Mouse (Mus musculus): Measurements from ENCODE around the gene Gnpnat1.
"Not testable (repeated sequence)": the region's sequence is repeated elsewhere in the genome, so short reads cannot be mapped to it uniquely, and the experiment has no call there.

Gnpnat1 gene

DNA sequence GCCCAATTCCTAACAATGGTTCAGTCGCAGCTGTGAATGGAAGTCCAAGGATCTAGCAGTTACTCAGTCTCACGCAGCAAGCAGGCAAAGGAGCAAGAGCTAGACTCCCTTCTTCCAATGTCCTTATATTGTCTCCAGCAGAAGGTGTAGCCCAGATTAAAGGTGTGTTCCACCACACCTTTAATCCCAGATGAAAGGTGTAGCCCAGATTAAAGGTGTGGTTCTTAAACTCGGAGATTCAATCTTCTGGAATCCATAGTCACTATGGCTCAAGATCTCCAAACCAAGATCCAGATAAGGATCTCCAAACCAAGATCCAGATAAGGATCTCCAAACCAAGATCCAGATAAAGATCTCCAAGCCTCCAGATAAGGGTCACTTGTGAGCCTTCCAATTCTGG lies at the start of gene Gnpnat1:
Gnpnat1 (minus strand) TSS at position 101 of the 400 bp plus-strand sequence.
- POLR2A ChIA-PET = interaction anchor here in 1 of 4 experiments (0.6 kb wide), 1 partner anchor 19 kb away, joined by 3 read pairs; no protein-coding TSS in a partner anchor
- CTCF ChIA-PET = not testable (repeated sequence)

DNA sequence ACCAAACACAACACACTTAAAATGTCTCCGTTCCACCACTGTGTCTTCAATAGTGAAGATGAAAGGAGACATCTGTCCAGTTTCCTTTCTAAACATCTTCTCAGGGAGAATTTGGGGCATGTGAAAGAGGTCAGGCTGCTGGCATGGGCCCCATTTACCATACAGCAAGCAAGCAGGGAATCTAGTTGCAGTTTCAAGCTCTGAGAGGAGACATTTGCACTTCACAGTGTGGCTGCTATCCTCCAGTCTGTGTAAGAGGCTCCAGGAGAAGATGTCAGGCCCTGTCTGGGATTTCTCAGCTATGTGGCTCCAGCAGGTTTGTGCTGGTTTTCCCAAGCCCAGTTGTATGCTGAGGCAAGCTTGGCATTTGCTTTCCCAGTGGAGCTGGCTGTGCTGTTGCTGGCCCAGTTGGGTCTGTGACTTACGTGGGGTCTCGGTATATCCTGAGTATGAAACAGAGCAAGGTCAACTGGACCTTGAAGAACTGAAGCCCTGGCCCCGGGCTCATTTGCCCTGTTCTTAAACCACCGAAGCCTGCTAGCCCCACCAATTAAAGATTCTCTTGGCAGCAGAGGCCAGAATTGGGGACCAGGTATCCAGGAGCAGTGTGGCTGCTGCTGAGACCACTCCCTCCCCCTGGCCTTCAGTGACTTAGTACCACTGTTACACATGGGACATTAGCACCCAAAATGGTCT lies 49.0 kb upstream of the Gnpnat1 start:
- POLR2A ChIA-PET = interaction anchor here (0.6 to 4.7 kb wide), 20 partner anchors 7 to 148 kb away, joined by 3 to 32 read pairs (median 5); no protein-coding TSS in a partner anchor
- CTCF ChIA-PET = interaction anchor here in 2 of 4 experiments (0.6 to 1.3 kb wide), 4 partner anchors 9 to 212 kb away, joined by 3 to 4 read pairs (median 3); no protein-coding TSS in a partner anchor

DNA sequence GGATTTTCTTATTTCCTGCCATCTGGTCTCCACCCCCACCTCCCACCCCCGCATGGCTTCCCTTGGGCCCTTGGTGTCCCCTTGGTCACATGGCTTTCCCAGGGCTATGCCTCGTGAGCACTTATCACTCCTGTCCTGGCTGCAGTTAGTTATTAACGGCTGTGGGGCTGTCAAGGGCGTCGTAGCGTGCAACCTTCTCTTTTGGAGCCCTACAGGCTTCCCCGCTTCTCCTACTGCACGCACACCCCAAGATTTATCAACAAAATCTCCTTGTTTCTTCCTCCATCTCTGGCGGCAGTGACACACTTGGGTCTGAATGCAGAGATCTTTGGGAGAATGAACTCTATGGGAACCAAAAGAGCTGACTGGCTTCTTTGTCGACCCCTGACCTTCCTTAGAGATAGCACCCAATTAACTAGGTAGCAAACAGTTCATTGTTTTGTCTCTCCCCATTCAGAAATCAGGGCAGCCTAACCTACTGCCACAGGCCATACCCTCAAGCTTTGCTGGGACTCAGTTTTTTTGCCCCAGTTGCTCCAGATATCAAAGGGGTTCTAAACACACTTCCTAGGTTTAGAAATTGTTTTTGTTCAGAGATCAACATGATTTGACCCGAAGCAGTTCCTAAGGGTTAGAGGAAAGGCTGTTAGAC lies 48.3 kb upstream of the Gnpnat1 start:
- ChIA-PET CTCF (interaction anchor here in 2 of 4 experiments (0.6 to 1.3 kb wide), 3 partner anchors 8 to 109 kb away, joined by 3 to 4 read pairs (median 3); no protein-coding TSS in a partner anchor), POLR2A (interaction anchor here (0.6 to 5.0 kb wide), 19 partner anchors 7 to 87 kb away, joined by 3 to 32 read pairs (median 6); no protein-coding TSS in a partner anchor)

DNA sequence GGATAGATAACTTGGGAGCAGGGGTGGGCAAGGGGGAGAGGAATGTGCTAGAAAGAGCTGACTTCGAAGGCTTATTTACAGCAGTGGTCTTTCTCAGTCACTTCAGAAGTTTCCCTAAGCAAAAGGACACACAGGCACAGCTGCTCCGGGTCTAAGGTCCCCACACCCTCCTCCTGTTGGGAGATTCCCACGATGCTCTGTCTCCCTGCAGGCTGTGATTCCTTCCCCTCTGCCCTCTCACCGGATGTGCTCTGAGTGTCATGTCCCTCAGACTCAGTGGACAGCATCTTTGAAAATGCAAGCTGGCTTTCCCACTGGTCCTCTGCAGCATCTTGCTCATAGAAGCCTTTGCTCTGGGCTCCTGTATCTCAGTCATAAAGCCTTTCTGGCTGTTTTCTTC lies 47.4 kb upstream of the Gnpnat1 start:
- ChIA-PET CTCF (no interaction called here), POLR2A (interaction anchor here in 3 of 4 experiments (0.6 to 5.0 kb wide), 8 partner anchors 12 to 206 kb away, joined by 3 to 27 read pairs (median 4); partner anchors contain the start of gene Ddhd1 (in 1 of the 3))

DNA sequence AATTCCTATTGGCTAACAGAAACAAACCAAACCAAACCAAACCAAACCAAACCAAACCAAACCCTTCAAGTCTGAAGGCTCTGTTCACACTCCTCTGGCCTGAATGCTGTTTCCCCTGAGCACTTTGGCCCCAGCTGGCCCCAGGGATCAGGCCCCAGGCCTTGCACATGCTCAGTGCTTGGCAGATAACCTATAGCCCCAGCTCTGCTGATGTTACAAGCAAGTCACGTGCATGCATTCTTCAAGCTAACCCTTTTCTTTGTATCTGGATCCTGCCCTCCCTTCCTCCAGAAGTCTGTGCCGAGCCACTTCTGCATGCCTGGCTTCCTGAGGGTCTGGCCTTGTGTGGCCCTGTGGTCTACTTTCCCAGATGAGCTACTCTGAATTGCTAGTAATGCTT lies 46.4 kb upstream of the Gnpnat1 start:
- POLR2A ChIA-PET = interaction anchor here in 2 of 4 experiments (0.7 to 5.0 kb wide), 9 partner anchors 11 to 202 kb away, joined by 3 to 27 read pairs (median 3); no protein-coding TSS in a partner anchor
- CTCF ChIA-PET = interaction anchor here in 2 of 4 experiments (0.8 to 1.2 kb wide), 4 partner anchors 10 to 1252 kb away, joined by 3 to 4 read pairs (median 4); no protein-coding TSS in a partner anchor

DNA sequence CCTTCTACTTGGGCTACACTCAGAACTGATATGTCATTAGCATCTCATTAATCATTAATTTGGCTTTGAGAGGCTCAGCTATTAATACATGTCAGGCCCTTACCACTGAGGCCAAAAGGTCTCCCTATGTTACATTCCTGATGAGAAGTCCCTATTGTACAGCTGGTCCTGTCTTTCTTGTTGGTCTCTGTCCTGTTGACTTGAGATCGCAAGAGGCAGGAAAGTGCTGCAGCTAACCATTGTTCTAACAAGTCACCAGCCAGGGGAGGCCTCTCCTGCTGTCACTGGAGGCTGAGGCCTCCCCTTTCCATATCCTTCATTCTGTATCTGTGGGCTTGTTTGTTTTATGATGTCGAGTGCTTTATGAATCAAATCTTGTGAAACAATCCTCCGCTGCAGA lies 42.1 kb upstream of the Gnpnat1 start:
- POLR2A ChIA-PET = interaction anchor here (0.8 to 3.9 kb wide), 23 partner anchors 8 to 211 kb away, joined by 3 to 32 read pairs (median 5); partner anchors contain the start of genes Ddhd1 (in 2 of the 4) and Ero1l (in 1 of the 4)
- CTCF ChIA-PET = interaction anchor here (0.5 to 1.2 kb wide), 4 partner anchors 24 to 106 kb away, joined by 3 to 5 read pairs (median 4); no protein-coding TSS in a partner anchor

DNA sequence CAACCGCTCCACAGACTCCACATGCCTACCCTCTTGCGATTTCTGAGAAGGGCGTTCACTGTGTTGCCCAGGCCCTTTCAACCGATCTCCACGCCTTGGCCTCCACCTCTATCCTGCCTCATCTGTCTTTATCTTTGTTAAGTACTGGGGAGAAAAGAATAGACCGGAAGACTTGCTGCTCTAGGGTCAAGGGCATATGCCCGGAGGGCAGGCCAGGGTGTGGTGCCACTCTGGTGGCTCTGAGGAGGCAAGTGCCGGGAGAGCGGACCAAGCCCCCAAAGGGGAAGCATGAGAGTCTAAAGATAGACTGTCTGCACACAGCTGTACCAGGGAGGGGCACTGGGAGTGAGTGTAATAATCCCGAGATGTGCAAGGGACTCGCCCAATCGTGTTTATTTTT lies 40.7 kb upstream of the Gnpnat1 start:
- ChIA-PET CTCF (interaction anchor here in 3 of 4 experiments (0.6 to 1.3 kb wide), 8 partner anchors 8 to 120 kb away, joined by 3 to 7 read pairs (median 3); no protein-coding TSS in a partner anchor), POLR2A (interaction anchor here (0.6 to 3.9 kb wide), 60 partner anchors 8 to 213 kb away, joined by 3 to 32 read pairs (median 4); partner anchors contain the start of genes Ddhd1 (in 2 of the 4), Ero1l (in 2 of the 4), Fermt2 (in 1 of the 4) and Psmc6 (in 1 of the 4))

DNA sequence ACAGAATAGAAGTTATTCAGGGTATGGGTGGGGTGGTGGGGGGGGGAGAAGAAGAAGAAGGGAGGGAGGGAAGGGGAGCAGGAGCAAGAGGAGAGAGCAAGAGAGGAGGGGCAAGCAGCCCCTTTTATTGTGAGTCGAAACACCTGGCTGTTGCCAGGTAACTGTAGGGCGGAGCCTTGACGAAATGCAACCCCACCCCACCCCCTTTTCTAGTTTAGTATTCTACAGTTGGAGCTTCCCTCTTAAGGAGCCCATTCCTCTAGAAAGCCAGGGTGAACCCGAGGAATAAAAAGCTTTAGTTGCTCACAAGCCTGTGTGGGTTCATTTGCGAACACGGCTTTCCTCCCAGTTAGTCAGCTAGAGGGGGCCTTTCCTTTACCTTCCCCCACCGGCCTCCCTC lies 40.2 kb upstream of the Gnpnat1 start:
- POLR2A ChIA-PET = interaction anchor here (0.7 to 3.9 kb wide), 53 partner anchors 8 to 213 kb away, joined by 3 to 32 read pairs (median 4); partner anchors contain the start of genes Ddhd1 (in 2 of the 4), Ero1l (in 2 of the 4), Fermt2 (in 1 of the 4) and Psmc6 (in 1 of the 4)
- CTCF ChIA-PET = interaction anchor here in 3 of 4 experiments (0.6 to 1.3 kb wide), 8 partner anchors 9 to 121 kb away, joined by 3 to 4 read pairs (median 3); no protein-coding TSS in a partner anchor

DNA sequence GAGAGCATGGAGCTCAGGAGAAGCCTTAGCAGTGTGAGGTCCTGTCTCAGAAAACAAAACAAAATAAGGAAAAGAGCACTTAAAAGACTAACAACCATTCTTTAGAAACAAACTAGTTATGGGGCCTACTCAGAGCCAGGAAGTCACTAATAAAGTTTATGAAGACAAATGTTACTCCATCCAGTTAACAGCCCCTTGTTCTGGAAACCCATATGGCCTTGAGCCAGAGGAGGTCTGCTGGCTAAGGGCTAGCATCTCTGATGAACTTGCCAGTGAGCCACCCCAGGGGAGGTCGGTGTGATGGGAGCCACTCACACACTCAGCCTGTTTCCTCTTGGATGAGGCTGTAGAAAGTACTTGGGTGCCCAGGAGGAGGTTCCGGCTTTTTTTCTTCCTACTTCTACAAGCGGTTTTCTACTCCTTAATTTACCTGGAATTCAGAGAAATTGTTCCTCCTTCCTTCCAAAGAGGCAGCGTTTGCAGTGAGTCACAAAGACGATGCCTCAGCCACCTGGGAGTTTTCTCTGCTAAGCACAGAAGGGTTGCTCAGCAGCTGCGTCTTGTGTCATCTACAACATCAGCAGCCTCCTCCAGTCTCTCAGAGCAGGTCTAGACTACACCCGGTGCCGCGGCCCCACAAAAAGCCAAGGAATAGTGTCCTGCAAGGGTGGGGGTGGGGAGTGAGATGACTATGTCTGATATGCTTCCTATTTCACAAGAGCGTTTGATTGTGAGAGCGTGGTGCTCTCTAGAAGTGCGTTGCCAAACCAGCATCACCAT lies 38.3 kb upstream of the Gnpnat1 start:
- ChIA-PET CTCF (interaction anchor here in 1 of 4 experiments (0.7 kb wide), 1 partner anchor 963 kb away, joined by 10 read pairs; no protein-coding TSS in a partner anchor), POLR2A (interaction anchor here (0.6 to 1.8 kb wide), 7 partner anchors 11 to 330 kb away, joined by 3 to 8 read pairs (median 4); partner anchors contain the start of gene Fermt2 (in 1 of the 4))

DNA sequence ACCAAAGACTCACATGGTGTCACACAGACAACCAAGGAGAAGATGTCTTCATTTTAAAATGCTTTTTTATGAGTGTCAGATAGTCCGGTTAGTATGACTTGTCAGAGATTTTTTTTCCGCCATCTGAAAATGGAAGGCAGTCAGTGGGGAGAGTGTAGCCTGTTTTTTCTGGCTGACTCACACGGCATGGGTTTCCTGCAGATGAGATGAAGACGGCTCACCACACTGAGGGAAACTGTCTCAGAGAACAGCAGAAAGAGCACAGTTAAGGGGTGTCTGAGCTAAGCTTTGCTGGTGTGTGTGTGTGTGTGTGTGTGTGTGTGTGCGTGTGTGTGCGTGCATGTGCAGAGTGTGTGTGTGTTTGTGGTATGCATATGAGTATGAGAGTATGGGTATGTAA lies 36.6 kb upstream of the Gnpnat1 start:
- ChIA-PET POLR2A (interaction anchor here in 3 of 4 experiments (0.7 to 3.9 kb wide), 6 partner anchors 9 to 117 kb away, joined by 3 to 27 read pairs (median 6); partner anchors contain the start of gene Fermt2 (in 1 of the 3)), CTCF (no interaction called here)

DNA sequence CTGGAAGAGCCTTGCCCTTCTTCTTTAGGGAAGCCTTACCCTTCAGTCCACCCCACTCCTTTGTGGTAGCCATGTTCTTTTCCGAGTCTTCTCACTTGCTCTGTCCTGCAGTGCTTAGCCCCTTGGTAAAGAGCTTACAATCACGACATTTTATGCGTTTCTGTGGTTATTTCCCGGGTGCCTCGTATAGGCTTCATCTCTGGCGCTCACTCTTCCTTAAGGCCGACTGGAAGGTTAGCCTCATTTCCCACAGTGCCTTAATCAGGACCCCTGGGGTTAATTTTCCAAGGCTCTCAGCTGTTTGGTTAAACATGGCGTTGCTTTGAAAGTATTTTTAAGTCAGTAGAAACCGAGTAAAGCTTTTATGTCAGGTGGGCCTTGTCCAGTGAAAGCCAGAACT lies 34.7 kb upstream of the Gnpnat1 start:
- ChIA-PET POLR2A (interaction anchor here (0.6 to 3.9 kb wide), 25 partner anchors 9 to 220 kb away, joined by 3 to 27 read pairs (median 4); partner anchors contain the start of genes Gpr137c (in 1 of the 4) and Psmc6 (in 1 of the 4)), CTCF (interaction anchor here in 1 of 4 experiments (0.6 kb wide), 1 partner anchor 333 kb away, joined by 3 read pairs; no protein-coding TSS in a partner anchor)

DNA sequence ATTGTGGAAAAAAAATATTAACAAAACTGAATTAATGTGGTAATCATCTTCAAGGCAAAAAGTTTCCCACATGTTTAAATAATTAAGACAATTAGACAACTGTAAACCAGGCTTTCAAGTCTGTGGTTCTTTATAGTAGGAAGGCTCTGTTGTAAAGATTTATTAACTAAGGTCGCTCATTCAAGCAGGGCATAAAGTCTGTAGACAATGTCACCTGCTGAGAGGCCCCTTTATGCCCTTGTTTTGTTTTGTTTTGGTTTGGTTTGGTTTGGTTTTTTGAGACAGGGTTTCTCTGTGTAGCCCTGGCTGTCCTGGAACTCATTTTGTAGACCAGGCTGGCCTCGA lies 34.2 kb upstream of the Gnpnat1 start:
- ChIA-PET POLR2A (interaction anchor here (0.8 to 3.9 kb wide), 15 partner anchors 10 to 218 kb away, joined by 3 to 27 read pairs (median 4); no protein-coding TSS in a partner anchor), CTCF (no interaction called here)

DNA sequence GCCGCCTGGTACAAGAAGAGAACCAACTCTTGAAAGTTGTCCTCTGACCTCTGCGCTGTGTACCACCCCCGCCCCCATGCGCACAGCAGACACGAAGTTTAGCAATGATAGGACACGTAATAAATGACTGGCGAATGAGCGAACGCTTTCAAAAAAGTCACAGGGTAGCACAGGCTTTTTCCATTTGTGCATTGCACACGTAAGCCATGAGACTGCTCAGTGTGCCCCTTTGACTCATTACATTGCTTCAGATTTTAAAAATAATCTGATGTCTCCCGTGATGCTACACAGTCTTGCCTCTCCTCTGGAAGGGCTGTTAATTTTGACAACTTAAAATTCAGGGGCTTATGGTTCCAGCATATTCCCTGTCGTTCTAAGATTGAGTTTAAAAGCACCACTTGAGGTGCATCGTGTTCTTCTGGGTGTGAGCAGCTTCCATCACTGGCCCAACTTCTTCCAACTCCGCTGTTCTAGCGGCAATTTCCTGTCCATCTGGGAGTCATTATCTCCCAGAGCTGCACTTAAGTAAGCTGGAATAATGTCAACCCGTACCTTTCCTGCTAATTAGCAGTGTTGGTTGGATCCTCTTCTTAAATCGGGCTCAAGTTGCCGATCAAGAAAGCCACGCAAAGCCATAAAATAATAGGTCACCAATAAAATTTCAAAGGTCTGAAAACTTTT lies 33.7 kb upstream of the Gnpnat1 start:
- ChIA-PET CTCF (interaction anchor here in 1 of 4 experiments (1.2 kb wide), 1 partner anchor 15 kb away, joined by 8 read pairs; no protein-coding TSS in a partner anchor), POLR2A (interaction anchor here (0.7 to 3.9 kb wide), 9 partner anchors 8 to 218 kb away, joined by 3 to 26 read pairs (median 3); no protein-coding TSS in a partner anchor)

DNA sequence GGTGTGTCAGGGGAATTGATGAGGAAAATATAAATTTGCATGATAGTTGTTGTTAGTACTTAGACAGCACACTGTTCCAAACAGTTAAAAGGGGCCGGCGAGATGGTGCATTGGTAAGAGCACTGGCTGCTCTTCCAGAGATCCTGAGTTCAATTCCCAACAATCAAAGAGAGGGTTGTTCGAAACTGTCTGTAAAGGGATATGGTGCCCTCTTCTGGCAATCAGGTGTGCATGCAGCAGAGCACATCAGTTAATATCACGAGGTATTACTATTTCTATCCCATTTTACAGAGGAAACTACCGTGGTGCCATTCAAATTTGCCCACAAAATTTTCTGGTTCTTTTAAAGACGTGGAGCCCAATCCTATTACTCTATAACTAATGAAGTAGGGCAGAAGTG lies 29.5 kb upstream of the Gnpnat1 start:
- CTCF ChIA-PET = interaction anchor here in 3 of 4 experiments (0.6 to 1.9 kb wide), 6 partner anchors 11 to 109 kb away, joined by 3 to 9 read pairs (median 3); partner anchors contain the start of gene Psmc6 (in 1 of the 3)

DNA sequence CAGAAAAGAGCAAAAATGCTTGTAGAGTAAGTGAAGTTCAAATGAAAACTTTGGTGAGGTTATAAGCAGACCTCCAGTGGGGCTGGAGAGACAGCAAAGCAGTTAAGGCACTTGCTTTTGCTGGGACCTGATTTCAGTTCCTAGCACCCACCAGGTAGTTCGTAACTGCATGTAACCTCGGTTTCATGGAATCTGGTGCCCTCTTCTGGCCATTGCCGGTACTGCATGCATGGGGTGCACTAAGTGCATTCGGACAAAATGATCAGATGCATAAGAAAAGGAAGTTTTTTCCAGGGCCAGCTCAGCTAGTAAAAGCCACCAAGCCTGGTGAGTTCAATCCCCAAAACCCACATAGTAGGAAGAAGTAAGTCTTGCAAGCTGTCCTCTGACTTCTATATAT lies 27.3 kb upstream of the Gnpnat1 start:
- ChIA-PET POLR2A (interaction anchor here in 2 of 4 experiments (1.2 to 2.8 kb wide), 3 partner anchors 13 to 75 kb away, joined by 3 to 11 read pairs (median 4); no protein-coding TSS in a partner anchor), CTCF (interaction anchor here in 3 of 4 experiments (0.5 to 1.2 kb wide), 9 partner anchors 8 to 131 kb away, joined by 3 to 15 read pairs (median 5); partner anchors contain the start of gene Psmc6 (in 1 of the 3))

More for the DNA sequence above, 29.5 kb upstream of the Gnpnat1 start:
- POLR2A ChIA-PET = interaction anchor here in 2 of 4 experiments (0.6 to 2.8 kb wide), 8 partner anchors 10 to 224 kb away, joined by 3 to 11 read pairs (median 4); partner anchors contain the start of genes Ddhd1 (in 1 of the 2) and Psmc6 (in 1 of the 2)

DNA sequence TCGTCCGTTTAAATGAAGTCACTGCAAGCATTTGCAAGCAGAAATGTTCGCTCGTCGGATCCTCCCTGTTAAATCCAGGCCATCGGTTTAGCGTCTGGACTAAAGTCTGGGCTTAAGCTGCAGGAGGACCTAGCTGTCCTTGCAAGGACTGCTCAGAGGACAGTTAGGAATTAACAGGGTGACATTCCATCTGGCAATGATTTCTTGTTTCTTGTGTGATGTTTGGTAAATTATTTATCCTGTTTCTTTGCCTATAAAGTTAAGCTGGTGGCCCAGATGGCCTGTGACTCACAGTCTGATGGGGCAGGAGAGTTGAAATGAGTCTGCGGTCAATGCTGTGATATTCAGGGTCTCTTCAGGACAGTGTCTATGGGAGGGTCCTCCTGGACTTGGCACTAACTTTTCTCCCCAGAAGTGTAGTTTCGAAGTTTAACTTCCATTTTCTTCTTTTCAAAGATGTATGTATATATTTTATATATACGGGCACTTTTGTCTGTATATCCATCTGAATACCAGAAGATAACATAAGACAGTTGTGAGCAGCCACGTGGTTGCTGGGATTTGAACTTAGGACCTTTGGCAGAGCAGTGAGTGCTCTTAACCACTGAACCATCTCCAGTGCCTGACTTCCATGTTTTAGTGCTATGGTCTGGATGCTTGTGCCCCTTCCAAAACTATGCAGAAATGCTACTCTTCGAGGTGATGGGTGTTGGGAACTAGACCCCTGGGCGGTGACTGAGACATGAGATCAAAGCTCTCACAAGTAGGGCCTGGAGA lies 25.5 kb upstream of the Gnpnat1 start:
- CTCF ChIA-PET = interaction anchor here in 1 of 4 experiments (0.7 kb wide), 1 partner anchor 10 kb away, joined by 3 read pairs; no protein-coding TSS in a partner anchor
- POLR2A ChIA-PET = interaction anchor here in 1 of 4 experiments (1.0 to 1.8 kb wide), 2 partner anchors 10 to 15 kb away, joined by 3 to 6 read pairs; no protein-coding TSS in a partner anchor
